Mouse (Mus musculus) adrenal gland, adult 2 months (tissue): Measurements from ENCODE around the gene St8sia2. TPM values are rescaled to one million over a fixed set of nuclear protein-coding genes. Genes with fewer than 3 reads are reported as not detected.
A peak's percentile ranks its signal among the peaks of the same experiment; 100 is the strongest.

Source experiments
- DNase-seq: peaks from one replicate; pipeline ENCODE4 v3.0.0; 2021
- long read RNA-seq: library from polyadenylated mRNA; stranded (forward); transcript quantifications from one replicate; pipeline ENCODE4 v2.0.0, GENCODE M21; 2021
- polyA plus RNA-seq: library from polyadenylated mRNA; depleted of rRNA; stranded (reverse); fragments of >200 nt; gene quantifications from 2 replicates; pipeline ENCODE4 v1.2.3, GENCODE M21; 2012; rRNA removed
- total RNA-seq, 2 experiments: library from RNA; stranded (reverse); gene quantifications; 2 replicates each; pipeline ENCODE4 v1.2.3; 2021

St8sia2 gene
- total RNA-seq = under 1 TPM; 0.32 to 0.55 TPM
- polyA plus RNA-seq = 2.6 and 4.5 TPM in 2 replicates
- long read RNA-seq = 0 reads

GRCm38 (mm10) chr7:74013601-74014175 lies at the start of gene St8sia2:
Gene St8sia2, minus strand, starts transcription at chr7:74013690.
- peak; percentile 75 for DNase-seq

DNA sequence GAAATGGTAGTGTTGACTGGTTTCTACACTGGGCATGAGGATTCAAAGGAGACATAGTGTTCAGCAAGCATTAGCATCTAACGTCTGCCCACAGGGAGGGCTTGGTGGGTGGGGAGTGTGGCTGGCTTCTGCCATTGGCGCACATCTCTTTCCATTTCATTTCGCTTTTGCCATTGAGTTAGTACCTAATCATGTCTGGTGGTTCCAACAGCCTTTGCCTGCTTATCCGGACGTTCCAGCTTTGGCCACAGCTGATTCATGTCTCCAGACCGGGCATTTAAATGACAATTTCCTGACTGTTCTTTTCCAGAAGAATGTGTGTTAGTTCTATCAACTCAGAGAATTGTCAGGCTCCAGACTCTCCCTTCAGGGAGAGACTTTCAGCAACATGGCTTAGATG lies 47.6 kb upstream of the St8sia2 start:
- DNase-seq = no peak

- no peak for DNase-seq
Measured at GRCm38 (mm10) chr7:74060306-74060946, 46.9 kb upstream of the St8sia2 start.

GRCm38 (mm10) chr7:74059684-74060083 lies 46.2 kb upstream of the St8sia2 start:
- no peak for DNase-seq

DNA sequence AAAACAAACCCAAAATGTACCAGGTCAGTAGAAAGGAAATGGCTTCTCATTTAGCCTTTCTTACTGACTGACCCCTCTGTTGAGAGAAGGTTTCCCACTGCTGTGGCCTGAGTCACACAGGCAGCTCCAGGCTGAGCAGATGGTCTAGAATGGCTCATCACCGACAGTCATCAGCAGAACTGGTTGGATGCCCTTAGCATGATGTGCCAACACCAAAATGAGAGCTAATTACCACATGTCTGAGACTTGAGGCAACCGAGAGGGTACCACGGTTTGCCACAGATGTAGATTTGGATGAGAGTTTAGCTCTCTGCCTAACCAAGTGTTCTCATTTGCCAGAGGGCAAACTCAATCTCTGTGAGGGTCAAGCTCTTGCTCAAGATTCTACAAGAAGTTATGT lies 42.3 kb upstream of the St8sia2 start:
- DNase-seq = no peak

GRCm38 (mm10) chr7:74047591-74047990 lies 34.1 kb upstream of the St8sia2 start:
- DNase-seq = no peak

- no peak for DNase-seq
Measured at GRCm38 (mm10) chr7:74045166-74045957, 31.9 kb upstream of the St8sia2 start.

- peak; percentile 48 for DNase-seq
Measured at GRCm38 (mm10) chr7:74043562-74044138, 30.2 kb upstream of the St8sia2 start.

DNA sequence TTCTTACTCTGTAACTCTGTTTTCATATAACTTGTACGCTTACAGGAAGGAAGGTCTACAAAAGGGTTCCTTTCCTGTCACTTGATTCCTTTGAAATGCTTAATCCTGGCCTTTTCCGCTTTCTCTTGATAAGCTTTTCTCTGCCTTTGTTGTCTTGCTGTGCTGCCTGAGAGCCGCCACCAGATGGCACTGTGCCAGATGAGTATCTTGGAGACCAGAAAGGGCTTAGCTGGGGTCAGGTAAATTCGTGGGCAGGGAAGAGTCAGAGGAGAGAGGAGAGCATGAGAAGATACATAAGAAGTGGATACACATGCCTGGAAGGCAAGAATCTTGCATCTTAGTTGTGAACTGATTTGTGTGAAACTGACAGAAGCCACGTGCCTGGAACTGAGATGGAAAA lies 11.5 kb upstream of the St8sia2 start:
- DNase-seq = peak; percentile 59

DNA sequence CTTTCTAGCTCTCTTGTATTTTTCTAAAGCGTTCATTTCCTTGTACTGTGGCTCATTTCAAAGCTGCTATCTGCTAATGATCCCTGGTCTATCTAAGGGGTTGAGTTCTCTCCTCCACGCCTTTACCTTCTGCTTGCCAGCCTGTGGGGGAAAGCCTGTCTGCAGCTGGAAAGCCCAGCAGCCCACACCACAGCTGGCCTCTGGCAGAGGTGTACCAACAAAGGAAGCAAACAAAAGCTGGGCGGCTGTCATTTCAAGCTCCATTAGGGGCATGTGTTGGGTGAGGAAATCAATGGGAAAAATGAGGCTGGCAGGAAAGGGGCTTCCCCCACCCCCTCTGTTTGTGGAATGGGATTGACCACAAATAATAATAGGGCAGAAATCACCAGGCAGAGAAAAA lies 10.7 kb upstream of the St8sia2 start:
- DNase-seq = no peak

- DNase-seq = peak; percentile 48
Measured at GRCm38 (mm10) chr7:74022571-74022970, 9.1 kb upstream of the St8sia2 start.

- no peak for DNase-seq
Measured at GRCm38 (mm10) chr7:74021771-74022170, 8.3 kb upstream of the St8sia2 start.

GRCm38 (mm10) chr7:74016613-74017012 lies 3.1 kb upstream of the St8sia2 start:
- no peak for DNase-seq

GRCm38 (mm10) chr7:74012858-74013600 lies 461 bp downstream of the St8sia2 start:
- DNase-seq = peak; percentile 10

GRCm38 (mm10) chr7:74011976-74012857 lies 1.3 kb downstream of the St8sia2 start:
- DNase-seq = peak; percentile 12

DNA sequence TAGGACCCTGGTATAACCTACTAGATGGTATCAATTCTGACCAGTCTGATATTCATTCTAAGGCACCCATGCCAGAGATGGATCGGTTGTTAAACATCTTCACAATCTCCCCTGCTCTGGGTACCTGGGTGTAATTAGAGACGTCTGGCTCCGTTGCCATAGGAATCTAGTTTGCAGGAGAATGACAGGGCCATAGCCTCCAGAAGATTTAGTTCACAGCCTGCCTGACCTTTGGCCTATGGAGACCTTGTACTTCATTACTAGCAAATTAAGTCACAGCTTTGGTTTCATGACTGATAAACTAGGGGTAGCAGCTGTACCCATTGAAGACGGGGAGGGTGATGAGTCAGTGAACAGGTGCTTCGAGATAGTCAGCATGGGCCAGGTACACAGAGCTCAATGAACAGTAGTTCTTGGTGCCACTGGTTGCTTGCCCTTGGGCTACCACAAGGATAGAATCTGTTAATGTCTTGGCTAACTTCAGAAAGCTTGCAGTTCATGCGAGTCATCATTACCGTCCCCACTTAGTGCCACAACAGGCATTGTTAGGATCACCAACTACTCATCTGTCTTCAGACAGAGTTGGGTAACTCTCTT lies 4.4 kb downstream of the St8sia2 start:
- DNase-seq = no peak

DNA sequence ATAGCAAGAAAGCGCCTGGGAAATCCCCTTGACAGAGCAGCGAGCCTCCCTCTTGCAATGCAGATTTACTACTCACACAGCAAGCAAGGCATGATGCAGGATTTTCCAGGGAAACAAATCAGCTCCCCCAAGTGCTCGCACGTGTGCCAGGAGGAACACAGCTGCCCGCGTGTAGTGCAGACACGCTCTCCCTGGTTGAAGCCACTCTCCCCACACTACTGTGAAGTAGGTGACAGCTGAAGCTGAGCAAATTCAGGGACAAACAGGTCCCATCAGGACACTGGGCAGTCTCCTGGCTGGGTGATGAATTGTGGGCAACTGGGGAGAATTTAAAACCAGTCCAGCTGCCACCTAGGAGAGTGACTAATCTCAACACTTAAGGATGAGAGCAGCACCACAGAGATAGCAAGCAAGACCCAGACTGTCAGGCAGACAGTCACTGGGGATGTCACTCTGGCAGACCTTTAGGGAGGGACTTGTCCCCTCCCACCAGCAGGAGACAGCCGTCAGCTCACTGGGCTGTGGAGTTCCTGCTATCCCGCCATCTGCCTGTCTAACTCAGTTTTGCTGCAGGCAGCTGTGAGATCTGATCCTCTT lies 6.6 kb downstream of the St8sia2 start:
- no peak for DNase-seq

DNA sequence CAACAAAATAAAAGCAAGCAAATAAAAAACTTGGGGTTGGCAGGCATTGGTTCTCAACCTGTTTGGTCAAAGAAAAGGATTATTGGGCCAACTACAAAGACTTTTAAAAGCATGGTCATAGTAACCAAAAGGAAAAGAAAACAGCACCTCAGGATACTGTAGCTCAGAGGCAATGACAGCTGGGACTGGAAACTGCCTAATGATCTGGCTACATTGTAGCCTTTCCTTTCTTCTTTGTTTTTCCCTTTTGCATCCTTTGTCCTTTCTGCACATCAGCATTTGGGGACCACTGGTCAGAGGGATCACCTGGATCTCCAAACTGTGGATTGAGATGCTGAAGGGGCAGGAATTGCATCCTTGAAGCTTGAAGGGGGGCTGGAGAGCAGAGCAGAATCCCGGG lies 7.1 kb downstream of the St8sia2 start:
- no peak for DNase-seq

DNA sequence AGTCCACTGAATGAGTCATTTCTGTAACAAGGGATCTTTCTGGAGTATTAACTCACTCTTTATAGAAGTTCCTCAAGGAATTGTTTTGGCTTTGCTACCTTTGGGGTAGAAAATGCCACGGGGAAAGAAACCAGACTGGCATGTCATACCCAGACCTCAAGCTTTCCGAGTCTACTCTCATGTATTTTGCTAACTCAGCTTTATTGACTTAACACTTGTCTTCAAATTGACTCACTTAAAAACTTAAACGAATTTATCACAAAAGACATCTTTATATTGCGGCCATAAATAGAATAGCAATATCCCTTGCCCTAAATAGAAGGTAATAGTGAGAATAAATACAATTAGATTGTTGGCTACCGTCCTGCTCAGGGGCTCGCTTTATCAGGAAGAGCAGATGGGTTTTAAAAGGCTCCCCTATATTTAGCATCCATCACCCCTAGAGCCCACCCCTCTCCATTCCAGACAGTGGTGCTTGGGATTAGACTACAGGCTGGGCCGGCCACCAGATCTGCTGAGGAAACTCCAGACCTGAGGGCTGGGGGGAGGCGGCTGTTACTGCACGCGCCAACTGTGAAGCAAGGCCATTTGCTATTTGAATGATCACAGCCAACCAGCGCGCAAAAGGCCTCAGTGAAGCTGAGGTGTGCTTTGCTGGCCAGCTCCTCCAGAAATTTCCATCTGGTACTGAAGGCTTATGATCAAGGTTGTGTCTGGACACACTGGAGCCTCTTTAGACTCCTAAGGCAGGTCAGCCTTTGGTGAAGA lies 12.6 kb downstream of the St8sia2 start:
- DNase-seq = no peak
